Mouse (Mus musculus): ENCODE results near the gene Ankrd55. TPM values are rescaled to one million over a fixed set of nuclear protein-coding genes. Genes with fewer than 3 reads are reported as not detected.
"Not testable (repeated sequence)": the region's sequence is repeated elsewhere in the genome, so short reads cannot be mapped to it uniquely, and the experiment has no call there.

Gene Ankrd55
- polyA plus RNA-seq, 1 experiment: not detected

GRCm38 (mm10) chr13:112287571-112288224 lies 553 bp upstream of the Ankrd55 start:
- peaks cover 9% of the 10 kb centered on the region for H3K4me1 ChIP-seq (ENCODE audit: control insufficient read depth)
- TF ChIP-seq TAL1 (IDR thresholded peaks at IDR 0.05; ENCODE audit: low read length) (no peak), GATA1 (IDR thresholded peaks at IDR 0.05; ENCODE audit: low read length) (no peak)
- H3K27me3 ChIP-seq (ENCODE audit: control insufficient read depth): peaks cover 13% of the 10 kb centered on the region
- H3K4me3 ChIP-seq (replicated peaks): no peak overlapping the region
- H3K36me3 ChIP-seq (ENCODE audit: control insufficient read depth): no peaks in the 10 kb centered on the region
- H3K9me3 ChIP-seq (ENCODE audit: control insufficient read depth, low read length): peaks cover 7% of the 10 kb centered on the region

- H3K4me3 ChIP-seq (replicated peaks): no peak overlapping the region
- H3K4me1 ChIP-seq (ENCODE audit: control insufficient read depth): peaks cover 9% of the 10 kb centered on the region
- no peaks in the 10 kb centered on the region for H3K36me3 ChIP-seq (ENCODE audit: control insufficient read depth)
- peaks cover 7% of the 10 kb centered on the region for H3K9me3 ChIP-seq (ENCODE audit: control insufficient read depth, low read length)
- H3K27me3 ChIP-seq (ENCODE audit: control insufficient read depth): peaks cover 13% of the 10 kb centered on the region
- TF ChIP-seq TAL1 (IDR thresholded peaks at IDR 0.05; ENCODE audit: low read length) (no peak), GATA1 (IDR thresholded peaks at IDR 0.05; ENCODE audit: low read length) (no peak)
These were observed 1.1 kb downstream of the Ankrd55 start for GRCm38 (mm10) chr13:112289338-112289737.

GRCm38 (mm10) chr13:112289981-112290380 lies 1.7 kb downstream of the Ankrd55 start:
- Histone ChIP-seq H3K9me3 (ENCODE audit: control insufficient read depth, low read length) (peaks cover 7% of the 10 kb centered on the region), H3K36me3 (ENCODE audit: control insufficient read depth) (no peaks in the 10 kb centered on the region), H3K4me1 (ENCODE audit: control insufficient read depth) (peaks cover 9% of the 10 kb centered on the region), H3K4me3 (replicated peaks) (no peak overlapping the region), H3K27me3 (ENCODE audit: control insufficient read depth) (peaks cover 13% of the 10 kb centered on the region)
- TF ChIP-seq TAL1 (IDR thresholded peaks at IDR 0.05; ENCODE audit: low read length): no peak

- Histone ChIP-seq H3K4me3 (replicated peaks) (no peak overlapping the region), H3K9me3 (ENCODE audit: control insufficient read depth, low read length) (no peaks in the 10 kb centered on the region), H3K36me3 (ENCODE audit: control insufficient read depth) (no peaks in the 10 kb centered on the region), H3K4me1 (ENCODE audit: control insufficient read depth) (peaks cover 4% of the 10 kb centered on the region; the same call in 1 of the 2 replicates), H3K27me3 (ENCODE audit: control insufficient read depth) (peaks cover 13% of the 10 kb centered on the region)
- TF ChIP-seq GATA1 (IDR thresholded peaks at IDR 0.05; ENCODE audit: low read length): no peak
- no peak for TF ChIP-seq TAL1 (IDR thresholded peaks at IDR 0.05; ENCODE audit: low read length)
These were observed 4.2 kb downstream of the Ankrd55 start for GRCm38 (mm10) chr13:112292489-112292888.

GRCm38 (mm10) chr13:112293092-112293491 lies 4.8 kb downstream of the Ankrd55 start:
- H3K4me3 ChIP-seq (replicated peaks): no peak overlapping the region

GRCm38 (mm10) chr13:112294446-112294845 lies 6.2 kb downstream of the Ankrd55 start:
- no peaks in the 10 kb centered on the region for H3K36me3 ChIP-seq (ENCODE audit: control insufficient read depth)
- no peaks in the 10 kb centered on the region for H3K4me1 ChIP-seq (ENCODE audit: control insufficient read depth)
- peaks cover under 1% of the 10 kb centered on the region for H3K27me3 ChIP-seq (ENCODE audit: control insufficient read depth)
- H3K4me3 ChIP-seq (replicated peaks): no peak overlapping the region
- TF ChIP-seq TAL1 (IDR thresholded peaks at IDR 0.05; ENCODE audit: low read length) (no peak), GATA1 (IDR thresholded peaks at IDR 0.05; ENCODE audit: low read length) (no peak)
- no peaks in the 10 kb centered on the region for H3K9me3 ChIP-seq (ENCODE audit: control insufficient read depth, low read length)

More at GRCm38 (mm10) chr13:112293092-112293491, 4.8 kb downstream of the Ankrd55 start:
- Histone ChIP-seq H3K27me3 (ENCODE audit: control insufficient read depth) (peaks cover 11% of the 10 kb centered on the region), H3K36me3 (ENCODE audit: control insufficient read depth) (no peaks in the 10 kb centered on the region), H3K4me1 (ENCODE audit: control insufficient read depth) (peaks cover 2% of the 10 kb centered on the region; the same call in 1 of the 2 replicates), H3K9me3 (ENCODE audit: control insufficient read depth, low read length) (no peaks in the 10 kb centered on the region)
- TF ChIP-seq TAL1 (IDR thresholded peaks at IDR 0.05; ENCODE audit: low read length) (no peak), GATA1 (IDR thresholded peaks at IDR 0.05; ENCODE audit: low read length) (no peak)

GRCm38 (mm10) chr13:112297781-112298180 lies 9.5 kb downstream of the Ankrd55 start:
- Histone ChIP-seq H3K4me1 (ENCODE audit: control insufficient read depth) (no peaks in the 10 kb centered on the region), H3K9me3 (ENCODE audit: control insufficient read depth, low read length) (no peaks in the 10 kb centered on the region), H3K36me3 (ENCODE audit: control insufficient read depth) (no peaks in the 10 kb centered on the region), H3K4me3 (replicated peaks) (no peak overlapping the region), H3K27me3 (ENCODE audit: control insufficient read depth) (no peaks in the 10 kb centered on the region)
- TF ChIP-seq GATA1 (IDR thresholded peaks at IDR 0.05; ENCODE audit: low read length) (no peak), TAL1 (IDR thresholded peaks at IDR 0.05; ENCODE audit: low read length) (no peak)

GRCm38 (mm10) chr13:112303429-112303828 lies 15.2 kb downstream of the Ankrd55 start:
- Histone ChIP-seq H3K36me3 (ENCODE audit: control insufficient read depth) (no peaks in the 10 kb centered on the region), H3K27me3 (ENCODE audit: control insufficient read depth) (no peaks in the 10 kb centered on the region)
- TF ChIP-seq GATA1 (IDR thresholded peaks at IDR 0.05; ENCODE audit: low read length): no peak
- TF ChIP-seq TAL1 (IDR thresholded peaks at IDR 0.05; ENCODE audit: low read length): no peak

GRCm38 (mm10) chr13:112308672-112309071 lies 20.4 kb downstream of the Ankrd55 start:
- Histone ChIP-seq H3K4me1 (ENCODE audit: control insufficient read depth) (no peaks in the 10 kb centered on the region), H3K27me3 (ENCODE audit: control insufficient read depth) (no peaks in the 10 kb centered on the region), H3K36me3 (ENCODE audit: control insufficient read depth) (no peaks in the 10 kb centered on the region), H3K4me3 (replicated peaks) (no peak overlapping the region), H3K9me3 (ENCODE audit: control insufficient read depth, low read length) (no peaks in the 10 kb centered on the region)
- TF ChIP-seq GATA1 (IDR thresholded peaks at IDR 0.05; ENCODE audit: low read length) (no peak), TAL1 (IDR thresholded peaks at IDR 0.05; ENCODE audit: low read length) (no peak)

More at GRCm38 (mm10) chr13:112303429-112303828, 15.2 kb downstream of the Ankrd55 start:
- no peak overlapping the region for H3K4me3 ChIP-seq (replicated peaks)
- no peaks in the 10 kb centered on the region for H3K4me1 ChIP-seq (ENCODE audit: control insufficient read depth)
- no peaks in the 10 kb centered on the region for H3K9me3 ChIP-seq (ENCODE audit: control insufficient read depth, low read length)

GRCm38 (mm10) chr13:112311611-112312010 lies 23.4 kb downstream of the Ankrd55 start:
- not testable (repeated sequence) for H3K27me3 ChIP-seq (ENCODE audit: control insufficient read depth); H3K4me1 ChIP-seq (ENCODE audit: control insufficient read depth); H3K36me3 ChIP-seq (ENCODE audit: control insufficient read depth); H3K9me3 ChIP-seq (ENCODE audit: control insufficient read depth, low read length); H3K4me3 ChIP-seq (replicated peaks)

All from erythroblast, embryonic 14.5 days (primary cell).